Mouse (Mus musculus) testis, adult 2 months (tissue): Measurements from ENCODE around the gene Btf3. TPM values are rescaled to one million over a fixed set of nuclear protein-coding genes. Genes with fewer than 3 reads are reported as not detected.

Experiments
- H3K27ac ChIP-seq: fragments of 200-500 bp; 2 replicates; pipeline ENCODE4 v1.5.1; 2012; ENCODE audit warnings: low read depth, low read length; ENCODE audit not compliant: control insufficient read depth, insufficient read depth
- H3K27me3 ChIP-seq: fragments of 200-500 bp; 2 replicates; pipeline ENCODE4 v1.6.1; 2012; ENCODE audit warnings: mild to moderate bottlenecking, low read length, moderate library complexity; ENCODE audit not compliant: control insufficient read depth, insufficient read depth
- H3K36me3 ChIP-seq: fragments of 200-500 bp; 2 replicates; pipeline ENCODE4 v1.6.1; 2012; ENCODE audit warnings: mild to moderate bottlenecking, low read length; ENCODE audit not compliant: control insufficient read depth, insufficient read depth
- H3K4me1 ChIP-seq: fragments of 200-500 bp; 2 replicates; pipeline ENCODE4 v1.6.1; 2012; ENCODE audit warnings: low read length; ENCODE audit not compliant: control insufficient read depth, insufficient read depth
- H3K4me3 ChIP-seq: fragments of 200-500 bp; 2 replicates; pipeline ENCODE4 v1.5.1; 2012; ENCODE audit warnings: low read depth, mild to moderate bottlenecking, low read length, moderate library complexity, mixed read lengths; ENCODE audit not compliant: control insufficient read depth
- CTCF ChIP-seq: fragments of 200-500 bp; IDR thresholded peaks from 2 replicates; pipeline ENCODE4 v1.5.1; 2012; ENCODE audit warnings: low read depth, mild to moderate bottlenecking, inconsistent platforms, low read length, moderate library complexity; ENCODE audit not compliant: control insufficient read depth, insufficient read depth, insufficient replicate concordance
- POLR2A ChIP-seq: fragments of 200-500 bp; IDR thresholded peaks from 2 replicates; pipeline ENCODE4 v1.6.1; 2012; ENCODE audit warnings: low read depth, mild to moderate bottlenecking, inconsistent platforms, low read length, moderate library complexity; ENCODE audit not compliant: control insufficient read depth
- polyA plus RNA-seq: library from polyadenylated mRNA; depleted of rRNA; stranded (reverse); fragments of >200 nt; gene quantifications from 2 replicates; pipeline ENCODE4 v1.2.3, GENCODE M21; 2012; rRNA removed

Btf3 gene
- polyA plus RNA-seq, 1 experiment, result 423 TPM

DNA sequence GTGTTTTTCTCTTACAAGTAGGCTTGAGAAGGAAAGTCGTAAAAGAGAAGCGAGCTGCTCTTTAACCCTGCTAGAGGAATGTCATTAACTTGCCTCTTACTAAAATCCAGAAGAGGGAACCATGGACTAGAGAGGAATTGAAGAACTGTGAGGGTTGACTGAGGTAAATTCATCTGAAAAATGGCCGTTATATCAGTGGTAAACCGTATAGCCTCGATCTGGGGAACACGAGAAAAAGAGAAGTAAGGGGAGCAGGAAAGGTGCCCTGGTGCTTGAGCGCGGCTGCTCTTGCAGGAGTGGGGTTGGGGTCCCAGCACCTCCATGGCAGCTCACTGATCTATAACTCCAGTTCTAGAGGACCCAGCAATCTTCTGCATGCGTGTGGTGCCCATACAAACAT lies 42.8 kb downstream of the Btf3 start:
- Histone ChIP-seq H3K27me3 (no peaks in the 10 kb centered on the region), H3K27ac (no peak overlapping the region), H3K4me1 (no peaks in the 10 kb centered on the region), H3K36me3 (no peaks in the 10 kb centered on the region; the same call in 1 of the 2 replicates), H3K4me3 (no peak overlapping the region)
- TF ChIP-seq CTCF, result no peak
- no peak for TF ChIP-seq POLR2A

DNA sequence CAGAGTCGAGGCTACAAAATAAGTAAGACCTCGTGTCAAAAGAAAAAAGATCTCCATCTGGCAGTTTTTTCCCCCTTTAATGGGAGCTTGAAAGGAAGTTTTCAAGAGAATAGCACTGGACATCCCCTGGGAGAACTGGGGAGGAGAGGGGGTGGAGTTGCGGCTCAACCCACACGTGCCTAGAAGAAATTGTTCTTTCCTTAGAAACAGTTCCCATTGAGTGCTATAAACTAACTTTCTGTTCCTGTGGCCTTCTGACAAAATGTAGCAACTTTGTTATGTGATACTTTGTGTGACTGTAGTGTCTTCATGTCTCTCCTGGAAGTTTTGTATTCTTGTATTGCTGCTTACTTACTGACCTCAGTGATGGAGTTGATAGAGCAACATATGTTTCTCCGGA lies 52.7 kb downstream of the Btf3 start:
- Histone ChIP-seq H3K4me1 (peaks cover 4% of the 10 kb centered on the region), H3K27ac (peak overlapping the region; percentile 32), H3K4me3 (peak overlapping the region; percentile 100), H3K36me3 (peaks cover 1% of the 10 kb centered on the region), H3K27me3 (no peaks in the 10 kb centered on the region)
- TF ChIP-seq POLR2A (no peak), CTCF (no peak)

DNA sequence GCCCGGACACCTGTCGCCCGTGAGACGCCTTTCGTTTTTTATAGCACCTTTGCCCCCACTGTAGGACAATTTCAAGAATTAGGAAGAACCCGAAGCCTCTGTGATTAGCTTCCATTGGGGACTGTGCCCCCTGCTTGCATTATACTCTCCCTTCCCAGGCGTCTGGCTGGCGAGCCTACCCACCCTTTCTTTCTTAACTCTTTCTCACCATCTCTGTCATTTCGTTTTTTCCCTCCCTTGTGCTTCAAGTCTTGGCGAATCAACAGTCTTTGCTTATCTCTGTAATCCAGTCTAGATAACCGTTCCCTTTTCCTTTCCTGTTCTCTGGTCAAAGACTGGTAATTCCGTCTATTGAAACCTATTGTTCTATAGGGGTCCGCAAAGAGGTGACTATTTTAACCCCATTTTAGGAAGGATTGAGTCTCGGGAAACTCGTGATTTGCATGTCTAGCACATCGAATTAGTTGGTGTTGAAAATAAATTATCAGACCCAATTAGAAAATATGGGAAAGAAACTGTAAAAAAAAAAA lies 53.3 kb downstream of the Btf3 start:
- Histone ChIP-seq H3K4me1 (peaks cover 4% of the 10 kb centered on the region), H3K27ac (peak overlapping the region; percentile 76), H3K36me3 (peaks cover 1% of the 10 kb centered on the region), H3K4me3 (peak overlapping the region; percentile 100), H3K27me3 (no peaks in the 10 kb centered on the region)
- TF ChIP-seq POLR2A, result no peak
- no peak for TF ChIP-seq CTCF

DNA sequence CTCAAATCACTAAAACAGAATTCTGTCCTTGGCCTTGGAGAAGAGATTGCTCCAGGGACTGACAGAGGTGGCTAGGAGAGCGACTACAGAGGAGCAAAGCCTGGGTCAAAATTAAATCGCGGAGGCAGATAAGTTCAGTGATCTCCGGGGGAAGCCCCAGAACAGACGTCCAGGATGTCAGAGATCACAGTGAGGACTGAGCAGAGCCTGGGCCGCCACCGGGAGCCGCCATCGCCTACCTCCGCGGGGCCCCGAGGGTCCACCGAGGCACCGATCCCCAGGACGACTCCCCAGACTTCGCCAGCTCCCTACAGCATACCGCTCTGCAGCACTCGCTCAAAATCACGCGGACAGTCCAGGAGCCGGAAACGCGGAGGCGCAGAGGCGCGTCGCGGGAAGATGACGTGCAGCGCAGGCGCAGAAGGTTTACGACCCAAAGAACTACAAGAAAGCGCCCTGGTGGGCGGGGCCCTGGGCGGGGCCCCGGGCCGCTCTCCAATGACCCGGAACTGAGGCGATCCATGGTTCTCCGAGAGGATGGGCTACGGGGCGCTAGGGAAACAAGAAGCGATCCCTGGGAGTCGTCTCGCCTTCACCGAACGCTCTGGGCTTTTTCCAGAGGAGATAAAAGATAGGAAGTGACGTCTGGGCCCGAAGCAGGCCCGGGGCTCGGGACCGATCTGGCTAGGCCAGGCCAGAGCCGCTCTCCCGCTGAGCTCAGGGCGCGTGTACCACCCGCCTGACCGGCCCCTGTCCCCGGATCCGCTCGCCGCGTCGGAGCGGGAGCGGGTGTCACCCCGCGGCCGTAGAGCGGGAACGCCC lies 54.0 kb downstream of the Btf3 start, which contains the start of the genes Utp15 and Ankra2:
TSS of gene Utp15 (minus strand) at position 406 of the 822 bp plus-strand sequence.
TSS of gene Ankra2 (plus strand) at position 439 of the 822 bp plus-strand sequence.
- Histone ChIP-seq H3K4me3 (peak within 1 kb of the TSS; percentile 100), H3K27ac (peak within 1 kb of the TSS; percentile 84), H3K4me1 (peaks cover 4% of the 10 kb centered on the region), H3K27me3 (no peaks in the 10 kb centered on the region), H3K36me3 (peaks cover 1% of the 10 kb centered on the region)
- TF ChIP-seq POLR2A, result peak; percentile 64
- TF ChIP-seq CTCF, result no peak

Other genes starting within 250 kb of the Btf3 start
- 0.67 and 1.2 TPM in 2 replicates for gene Arhgef28, start 110.6 kb downstream of the Btf3 start, polyA plus RNA-seq
- gene Utp15, start 54.0 kb downstream of the Btf3 start, polyA plus RNA-seq, result 3.3 and 3.4 TPM in 2 replicates
- gene Ankra2, start 53.9 kb downstream of the Btf3 start, polyA plus RNA-seq, result 18.5 and 22.2 TPM in 2 replicates
- gene Gm21976, start 37.1 kb downstream of the Btf3 start, polyA plus RNA-seq, result 0.36 and 0.49 TPM in 2 replicates
- not detected in 2 replicates for gene Foxd1, start 37.2 kb upstream of the Btf3 start, polyA plus RNA-seq
- gene Gm10320, start 175.0 kb upstream of the Btf3 start, polyA plus RNA-seq, result not detected in 2 replicates